Mouse (Mus musculus) liver, postnatal 0 days (tissue): ENCODE measurements around the gene Serpina1f.

ENCODE experiments used
- CTCF ChIP-seq: sonication (generic); IDR thresholded peaks from 2 replicates; pipeline ENCODE4 v1.5.1; 2016; ENCODE audit warnings: antibody characterized with exemption, low read depth
- EP300 ChIP-seq: IDR thresholded peaks from 2 replicates; pipeline ENCODE4 v1.6.1; 2016; ENCODE audit warnings: antibody characterized with exemption, low read depth, mild to moderate bottlenecking

DNA sequence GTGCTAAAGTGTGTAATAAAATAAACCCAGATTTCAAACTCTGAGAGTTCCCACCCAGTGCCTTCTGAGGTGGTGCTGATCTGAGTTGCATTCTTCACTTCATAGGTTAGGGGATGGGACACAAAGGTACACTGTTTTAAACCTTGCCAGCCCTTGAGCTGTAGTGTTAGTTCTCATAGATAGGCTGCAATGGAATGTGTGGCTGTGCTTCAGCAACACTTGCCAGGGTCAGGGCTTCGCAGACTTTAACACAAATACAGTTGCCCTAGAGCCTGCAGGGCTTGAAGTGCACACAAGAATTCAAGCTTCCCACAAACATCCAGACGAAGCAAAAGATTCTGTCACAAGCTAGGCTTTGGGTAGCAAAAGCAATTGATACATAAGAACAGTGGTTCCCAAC lies 24.4 kb downstream of the Serpina1f start:
- TF ChIP-seq EP300, result no peak
- no peak for TF ChIP-seq CTCF
